Mouse (Mus musculus) thymus, postnatal 14 days (tissue): ENCODE results near the gene Olfr63.
"Not testable (repeated sequence)": the region's sequence is repeated elsewhere in the genome, so short reads cannot be mapped to it uniquely, and the experiment has no call there.

Experiments used
- DNase-seq: peaks from one replicate; pipeline ENCODE4 v3.0.0; 2021

The Olfr63 gene

DNA sequence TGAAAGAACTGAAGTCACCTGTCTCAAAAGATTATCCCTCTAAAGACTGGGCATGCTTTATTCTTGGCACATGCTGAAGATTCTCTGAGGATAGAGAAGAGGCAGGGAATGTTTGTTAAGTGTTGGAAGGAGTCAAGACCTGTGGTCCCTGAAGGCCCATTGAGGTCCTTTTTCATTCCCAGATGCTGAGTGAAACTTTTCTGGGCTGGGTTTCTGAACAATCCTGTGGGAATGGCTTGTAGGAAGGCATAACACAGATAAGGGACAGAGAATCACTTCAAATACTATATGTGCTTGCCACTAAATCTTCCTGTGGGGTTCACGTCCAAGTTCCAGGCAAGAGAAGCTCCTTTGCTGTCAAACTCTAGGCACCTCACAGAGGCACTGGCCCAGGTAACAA, at the start of gene Olfr63:
Olfr63 (plus strand) TSS at position 301 of the 400 bp plus-strand sequence.
- DNase-seq, result no peak

DNA sequence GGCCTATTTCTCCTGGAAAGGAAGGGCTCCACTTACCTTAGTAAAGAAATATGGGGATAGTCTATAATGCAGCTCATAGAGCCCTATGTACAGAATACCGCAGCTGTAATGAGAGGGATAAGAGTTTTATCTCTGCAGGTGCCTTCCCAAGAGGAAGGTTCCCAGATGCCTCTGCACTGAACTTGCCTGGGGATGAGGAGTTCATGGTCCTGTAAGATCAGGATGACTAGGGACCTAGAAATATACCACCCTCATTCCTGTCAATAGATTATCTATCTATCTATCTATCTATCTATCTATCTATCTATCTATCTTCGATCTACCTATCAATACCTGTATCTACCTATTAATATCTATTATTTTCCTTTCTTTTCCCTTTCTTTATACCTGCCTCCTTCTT, 42.9 kb upstream of the Olfr63 start, which contains the start of gene Olfr1564:
Olfr1564 (minus strand) TSS at position 101 of the 400 bp plus-strand sequence.
- DNase-seq, result no peak

DNA sequence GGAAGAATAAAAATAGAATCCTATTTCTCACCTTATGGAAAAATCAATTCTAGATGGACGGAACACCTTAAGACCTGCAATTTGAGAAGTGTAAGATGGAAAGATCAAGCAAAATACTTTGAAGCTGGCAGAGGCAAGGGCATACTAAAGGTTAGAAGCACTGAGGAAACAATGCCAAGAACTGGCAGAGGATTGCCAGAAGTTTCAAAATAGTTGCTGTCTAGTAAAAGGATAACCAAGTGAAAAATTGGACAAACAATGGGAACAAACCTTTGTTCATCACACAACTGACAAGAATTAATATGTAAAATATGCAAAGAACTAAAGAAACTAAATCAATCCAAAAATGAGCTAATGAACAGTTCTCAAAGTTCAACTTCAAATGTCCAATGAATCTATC, 27.8 kb upstream of the Olfr63 start:
- DNase-seq, result not testable (repeated sequence)

DNA sequence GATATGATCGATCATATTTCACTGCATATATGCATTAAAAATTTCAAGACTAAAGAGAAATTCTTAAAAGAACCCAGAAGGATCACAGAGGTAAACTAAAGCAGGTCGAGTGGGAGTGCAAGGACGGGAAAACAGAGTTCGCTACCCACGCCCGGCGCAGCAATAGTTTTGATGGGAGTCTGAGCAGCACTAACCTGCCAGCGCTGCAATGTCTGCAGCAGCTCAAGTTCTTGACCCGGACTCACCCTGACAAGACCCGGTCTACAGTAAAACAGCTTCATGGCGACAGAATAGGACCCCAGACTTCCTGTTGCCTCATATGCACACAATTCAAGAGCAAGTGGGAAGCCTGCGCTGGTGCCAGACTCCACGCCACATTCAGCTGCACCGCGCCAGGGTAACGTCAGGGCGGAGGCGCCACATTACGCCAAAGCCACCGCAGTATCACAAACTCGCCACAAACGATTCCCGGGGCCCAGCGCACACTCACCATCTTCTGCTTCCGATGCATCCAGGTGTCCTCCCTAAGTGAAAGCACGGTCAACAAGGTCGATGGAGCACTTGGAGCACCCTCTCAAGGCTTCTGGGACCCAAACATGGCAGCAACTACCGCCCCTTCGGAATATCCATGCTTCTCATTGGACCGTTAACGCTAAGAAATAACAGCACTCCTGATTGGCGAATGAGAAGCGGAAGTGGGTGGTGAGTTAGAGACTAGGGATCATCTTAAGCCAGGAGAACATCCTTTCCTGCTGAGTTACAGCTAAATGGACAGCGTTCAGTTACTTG, 9.8 kb upstream of the Olfr63 start, which contains the start of gene Zfp955a:
Zfp955a (minus strand) TSS at position 616 of the 789 bp plus-strand sequence.
- not testable (repeated sequence) for DNase-seq

DNA sequence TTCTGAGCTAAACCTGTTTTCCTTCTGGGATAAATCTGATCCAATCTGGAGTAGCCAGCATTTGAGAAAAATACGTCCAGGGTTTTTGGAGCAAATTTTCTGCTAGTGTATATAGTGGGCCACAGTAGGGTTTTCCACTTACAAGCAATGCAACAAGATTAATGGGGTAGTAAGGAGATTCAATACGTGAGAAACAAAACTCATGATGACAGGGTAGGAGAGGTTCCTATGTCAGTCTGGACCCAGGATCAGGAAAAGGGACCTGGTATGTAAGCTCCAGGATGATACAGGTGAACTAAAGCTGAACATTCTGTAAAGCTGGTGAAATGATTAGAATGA, 9.2 kb upstream of the Olfr63 start:
- DNase-seq, result not testable (repeated sequence)

DNA sequence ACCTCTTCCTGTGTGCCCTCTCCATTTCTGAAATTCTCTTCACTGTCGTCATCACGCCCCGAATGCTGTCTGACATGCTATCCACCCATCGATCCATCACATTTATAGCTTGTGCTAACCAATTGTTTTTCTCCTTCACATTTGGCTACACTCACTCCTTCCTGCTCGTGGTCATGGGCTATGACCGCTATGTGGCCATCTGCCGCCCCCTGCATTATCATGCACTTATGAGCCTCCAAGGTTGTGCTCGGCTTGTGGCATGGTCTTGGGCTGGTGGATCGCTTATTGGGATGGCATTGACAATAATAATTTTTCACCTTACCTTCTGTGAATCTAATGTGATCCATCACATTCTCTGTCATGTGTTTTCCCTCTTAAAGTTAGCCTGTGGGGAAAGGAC, 4.4 kb downstream of the Olfr63 start:
- DNase-seq, result no peak

DNA sequence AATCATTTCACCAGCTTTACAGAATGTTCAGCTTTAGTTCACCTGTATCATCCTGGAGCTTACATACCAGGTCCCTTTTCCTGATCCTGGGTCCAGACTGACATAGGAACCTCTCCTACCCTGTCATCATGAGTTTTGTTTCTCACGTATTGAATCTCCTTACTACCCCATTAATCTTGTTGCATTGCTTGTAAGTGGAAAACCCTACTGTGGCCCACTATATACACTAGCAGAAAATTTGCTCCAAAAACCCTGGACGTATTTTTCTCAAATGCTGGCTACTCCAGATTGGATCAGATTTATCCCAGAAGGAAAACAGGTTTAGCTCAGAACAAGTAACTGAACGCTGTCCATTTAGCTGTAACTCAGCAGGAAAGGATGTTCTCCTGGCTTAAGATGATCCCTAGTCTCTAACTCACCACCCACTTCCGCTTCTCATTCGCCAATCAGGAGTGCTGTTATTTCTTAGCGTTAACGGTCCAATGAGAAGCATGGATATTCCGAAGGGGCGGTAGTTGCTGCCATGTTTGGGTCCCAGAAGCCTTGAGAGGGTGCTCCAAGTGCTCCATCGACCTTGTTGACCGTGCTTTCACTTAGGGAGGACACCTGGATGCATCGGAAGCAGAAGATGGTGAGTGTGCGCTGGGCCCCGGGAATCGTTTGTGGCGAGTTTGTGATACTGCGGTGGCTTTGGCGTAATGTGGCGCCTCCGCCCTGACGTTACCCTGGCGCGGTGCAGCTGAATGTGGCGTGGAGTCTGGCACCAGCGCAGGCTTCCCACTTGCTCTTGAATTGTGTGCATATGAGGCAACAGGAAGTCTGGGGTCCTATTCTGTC, 24.8 kb downstream of the Olfr63 start, which contains the start of gene Zfp955b:
Zfp955b (plus strand) TSS at position 506 of the 837 bp plus-strand sequence.
- DNase-seq, result not testable (repeated sequence)

DNA sequence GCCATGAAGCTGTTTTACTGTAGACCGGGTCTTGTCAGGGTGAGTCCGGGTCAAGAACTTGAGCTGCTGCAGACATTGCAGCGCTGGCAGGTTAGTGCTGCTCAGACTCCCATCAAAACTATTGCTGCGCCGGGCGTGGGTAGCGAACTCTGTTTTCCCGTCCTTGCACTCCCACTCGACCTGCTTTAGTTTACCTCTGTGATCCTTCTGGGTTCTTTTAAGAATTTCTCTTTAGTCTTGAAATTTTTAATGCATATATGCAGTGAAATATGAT, 25.3 kb downstream of the Olfr63 start:
- DNase-seq, result not testable (repeated sequence)
